Mouse (Mus musculus) liver, embryonic 14.5 days (tissue): ENCODE measurements at regions not wholly inside any gene's neighbourhood (a gene's known extent, or its start where the extent isn't known, plus 50 kb on each side); places are given as distances from the start of the nearest gene placed in this dataset.

Experiments
- CTCF ChIP-seq: IDR thresholded peaks from 2 replicates; pipeline ENCODE4 v1.5.1; 2016; ENCODE audit warnings: antibody characterized with exemption, low read depth, control low read depth
- EP300 ChIP-seq: IDR thresholded peaks from 2 replicates; pipeline ENCODE4 v1.6.1; 2016; ENCODE audit warnings: antibody characterized with exemption, low read depth

DNA sequence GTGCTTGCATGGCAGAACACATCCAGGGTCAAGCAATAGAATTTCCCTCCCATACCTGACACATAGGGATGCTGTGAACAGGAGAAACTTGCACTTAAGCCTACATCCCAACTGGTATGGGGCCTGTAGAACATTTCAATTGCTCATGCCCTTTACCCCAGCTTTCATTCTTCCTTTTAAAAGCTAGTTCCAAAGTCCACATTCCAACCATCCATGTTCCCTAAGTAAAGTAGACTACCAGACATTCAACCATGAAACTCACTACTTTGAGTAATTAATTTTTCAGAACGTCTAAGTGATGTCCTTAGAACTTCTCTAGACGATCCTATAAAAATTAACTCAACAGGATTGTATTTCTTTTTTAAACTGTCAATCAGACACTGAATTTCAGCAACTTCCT, 621.9 kb downstream of the Hs3st4 start:
- TF ChIP-seq CTCF (no peak), EP300 (no peak)
